Mouse (Mus musculus): ENCODE measurements around the gene Lsm7. TPM values are rescaled to one million over a fixed set of nuclear protein-coding genes. Genes with fewer than 3 reads are reported as not detected.

Lsm7 gene
- polyA plus RNA-seq, 1 experiment = 219 TPM

DNA sequence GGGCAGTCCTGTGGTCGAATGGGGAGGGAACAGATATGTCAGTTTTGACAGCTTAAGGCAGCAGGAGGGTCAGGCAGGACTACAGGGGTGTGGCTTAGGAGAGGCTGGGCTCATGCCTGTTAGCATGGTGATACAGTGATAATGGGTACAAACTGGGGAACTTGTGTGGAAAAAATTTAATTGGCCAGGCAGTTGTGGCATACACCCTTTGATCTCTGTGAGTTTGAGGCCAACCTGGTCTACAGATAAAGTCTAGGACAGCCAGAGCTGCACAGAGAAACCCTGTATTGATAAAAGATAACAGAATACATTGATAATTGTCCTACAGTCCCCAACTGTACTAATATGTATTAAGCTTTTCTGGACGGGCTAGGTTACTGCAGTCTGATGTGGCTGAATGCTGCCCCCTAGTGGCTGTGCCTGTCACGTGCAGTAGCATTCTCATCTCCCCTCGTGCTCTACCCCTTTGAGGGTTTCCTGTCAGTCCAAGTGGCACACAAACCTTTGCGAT is 25.2 kb upstream of the Lsm7 start:
- Histone ChIP-seq H3K4me3 (replicated peaks) (peak overlapping the region; percentile 34), H3K9me3 (no peaks in the 10 kb centered on the region), H3K36me3 (replicated peaks; ENCODE audit: low read length) (no peaks in the 10 kb centered on the region), H3K4me1 (peaks cover 53% of the 10 kb centered on the region), H3K27me3 (replicated peaks) (peaks cover 19% of the 10 kb centered on the region)
- no peak for TF ChIP-seq GATA1 (IDR thresholded peaks at IDR 0.05; ENCODE audit: borderline replicate concordance, low read length)
- no peak for TF ChIP-seq FLI1 (IDR thresholded peaks at IDR 0.05; ENCODE audit: low read length)

DNA sequence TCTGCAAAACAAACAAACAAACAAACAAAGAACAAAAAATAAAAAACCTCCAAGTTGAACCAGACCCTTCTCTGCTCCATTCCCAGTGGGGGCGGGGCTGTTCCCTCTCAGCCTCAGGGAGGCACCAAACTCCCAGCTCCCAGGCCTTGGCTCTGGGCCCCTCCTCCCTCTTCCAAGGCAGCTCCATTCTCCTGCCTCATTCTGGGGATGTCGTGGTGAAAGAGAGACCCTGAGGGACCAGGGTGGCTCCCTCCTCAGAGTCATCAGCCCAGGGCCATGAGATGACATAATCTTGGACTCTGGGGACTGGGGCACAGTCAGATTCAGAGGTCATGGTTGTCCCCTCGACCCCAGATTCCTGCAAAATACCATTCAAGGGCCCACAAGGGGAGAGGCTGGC is 21.6 kb upstream of the Lsm7 start:
- no peaks in the 10 kb centered on the region for H3K9me3 ChIP-seq
- no peak overlapping the region for H3K4me3 ChIP-seq (replicated peaks)
- peaks cover 63% of the 10 kb centered on the region for H3K4me1 ChIP-seq
- no peaks in the 10 kb centered on the region for H3K36me3 ChIP-seq (replicated peaks; ENCODE audit: low read length)
- peaks cover 24% of the 10 kb centered on the region for H3K27me3 ChIP-seq (replicated peaks)
- TF ChIP-seq FLI1 (IDR thresholded peaks at IDR 0.05; ENCODE audit: low read length) (no peak), GATA1 (IDR thresholded peaks at IDR 0.05; ENCODE audit: borderline replicate concordance, low read length) (no peak)

DNA sequence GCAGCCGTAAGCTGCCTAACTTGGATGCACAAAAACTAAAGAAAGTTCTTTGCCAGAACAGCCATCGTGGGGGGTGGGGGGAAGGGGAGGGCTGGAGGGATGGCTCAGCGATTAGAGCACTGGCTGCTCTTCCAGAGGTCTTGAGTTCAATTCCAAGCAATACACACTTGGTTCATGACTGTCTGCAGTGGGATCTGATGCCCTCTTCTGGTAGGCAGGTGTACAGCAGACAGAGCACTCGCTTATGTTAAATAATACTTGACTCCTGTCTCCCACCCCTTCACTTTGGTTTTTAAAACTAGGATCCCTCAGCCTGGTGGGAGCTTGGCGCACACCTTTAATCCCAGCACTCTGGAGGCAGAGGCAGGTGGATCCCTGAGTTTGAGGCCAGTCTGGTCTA is 21.0 kb upstream of the Lsm7 start:
- no peak overlapping the region for H3K4me3 ChIP-seq (replicated peaks)
- peaks cover 28% of the 10 kb centered on the region for H3K27me3 ChIP-seq (replicated peaks)
- H3K4me1 ChIP-seq = peaks cover 63% of the 10 kb centered on the region
- no peaks in the 10 kb centered on the region for H3K9me3 ChIP-seq
- no peaks in the 10 kb centered on the region for H3K36me3 ChIP-seq (replicated peaks; ENCODE audit: low read length)
- TF ChIP-seq FLI1 (IDR thresholded peaks at IDR 0.05; ENCODE audit: low read length) = no peak
- no peak for TF ChIP-seq GATA1 (IDR thresholded peaks at IDR 0.05; ENCODE audit: borderline replicate concordance, low read length)

DNA sequence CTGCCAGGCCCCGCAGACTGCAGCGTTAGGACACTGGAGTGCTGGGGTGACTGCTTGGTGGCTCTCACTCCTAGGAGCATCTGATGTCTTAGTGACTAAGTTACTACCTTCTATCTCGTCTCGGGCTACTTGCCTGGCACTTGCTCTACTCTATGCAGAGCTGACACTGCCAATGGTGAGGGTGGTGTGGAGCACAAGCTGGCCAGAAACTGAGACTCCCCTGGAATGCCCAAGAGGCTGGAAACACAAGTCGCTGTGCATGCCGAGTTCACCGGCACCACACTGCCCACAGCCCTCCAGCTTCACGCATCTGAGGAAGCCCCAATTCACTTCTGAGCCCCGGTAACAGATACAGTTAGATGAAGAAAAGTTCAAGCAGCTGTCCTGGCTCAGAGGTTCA is 19.0 kb upstream of the Lsm7 start:
- Histone ChIP-seq H3K9me3 (no peaks in the 10 kb centered on the region), H3K27me3 (replicated peaks) (peaks cover 33% of the 10 kb centered on the region), H3K36me3 (replicated peaks; ENCODE audit: low read length) (no peaks in the 10 kb centered on the region), H3K4me1 (peaks cover 44% of the 10 kb centered on the region), H3K4me3 (replicated peaks) (no peak overlapping the region)
- TF ChIP-seq FLI1 (IDR thresholded peaks at IDR 0.05; ENCODE audit: low read length) (no peak), GATA1 (IDR thresholded peaks at IDR 0.05; ENCODE audit: borderline replicate concordance, low read length) (no peak)

- peaks cover 23% of the 10 kb centered on the region for H3K36me3 ChIP-seq (replicated peaks; ENCODE audit: low read length)
- H3K27me3 ChIP-seq (replicated peaks) = peaks cover 33% of the 10 kb centered on the region
- no peaks in the 10 kb centered on the region for H3K9me3 ChIP-seq
- peaks cover 23% of the 10 kb centered on the region for H3K4me1 ChIP-seq
- no peak for TF ChIP-seq FLI1 (IDR thresholded peaks at IDR 0.05; ENCODE audit: low read length)
- TF ChIP-seq GATA1 (IDR thresholded peaks at IDR 0.05; ENCODE audit: borderline replicate concordance, low read length) = no peak
- H3K4me3 ChIP-seq (replicated peaks) = peak within 1 kb of the TSS; percentile 42
Observed at GRCm38 (mm10) chr10:80871581-80871980, 16.6 kb upstream of the Lsm7 start, which contains the start of gene Tmprss9. TSS of gene Tmprss9 (plus strand) at chr10:80871848.

GRCm38 (mm10) chr10:80870993-80871392 is 16.0 kb upstream of the Lsm7 start:
- no peak overlapping the region for H3K4me3 ChIP-seq (replicated peaks)
- H3K36me3 ChIP-seq (replicated peaks; ENCODE audit: low read length) = peaks cover 29% of the 10 kb centered on the region
- TF ChIP-seq GATA1 (IDR thresholded peaks at IDR 0.05; ENCODE audit: borderline replicate concordance, low read length) = no peak
- TF ChIP-seq FLI1 (IDR thresholded peaks at IDR 0.05; ENCODE audit: low read length) = no peak
- peaks cover 33% of the 10 kb centered on the region for H3K27me3 ChIP-seq (replicated peaks)
- H3K4me1 ChIP-seq = peaks cover 18% of the 10 kb centered on the region
- no peaks in the 10 kb centered on the region for H3K9me3 ChIP-seq

DNA sequence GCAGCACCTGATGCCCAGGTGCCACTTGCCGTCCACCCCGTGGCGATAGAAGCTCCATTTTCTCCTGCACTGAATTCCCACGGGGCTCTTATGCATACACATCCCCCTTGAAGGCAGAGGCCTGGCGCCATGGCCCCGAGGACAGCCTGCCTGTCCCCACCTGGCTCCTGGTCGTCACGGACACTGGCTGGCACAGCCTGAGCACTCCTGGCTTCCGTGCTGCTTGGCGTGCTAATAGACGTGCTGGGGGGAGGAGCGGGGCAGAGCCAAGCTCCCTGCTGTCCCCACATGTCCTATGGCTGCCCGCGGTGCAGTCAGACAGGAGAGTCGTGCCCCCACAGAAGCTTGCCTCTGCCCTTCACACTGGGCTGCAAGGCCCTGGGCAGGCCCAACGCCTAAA is 9.4 kb upstream of the Lsm7 start:
- no peak for TF ChIP-seq GATA1 (IDR thresholded peaks at IDR 0.05; ENCODE audit: borderline replicate concordance, low read length)
- no peak overlapping the region for H3K4me3 ChIP-seq (replicated peaks)
- no peaks in the 10 kb centered on the region for H3K9me3 ChIP-seq
- no peaks in the 10 kb centered on the region for H3K27me3 ChIP-seq (replicated peaks)
- peaks cover 12% of the 10 kb centered on the region for H3K4me1 ChIP-seq
- peaks cover 89% of the 10 kb centered on the region for H3K36me3 ChIP-seq (replicated peaks; ENCODE audit: low read length)

GRCm38 (mm10) chr10:80862305-80862704 is 7.3 kb upstream of the Lsm7 start:
- Histone ChIP-seq H3K4me3 (replicated peaks) (no peak overlapping the region), H3K36me3 (replicated peaks; ENCODE audit: low read length) (peaks cover 80% of the 10 kb centered on the region), H3K4me1 (peaks cover 31% of the 10 kb centered on the region), H3K27me3 (replicated peaks) (no peaks in the 10 kb centered on the region), H3K9me3 (no peaks in the 10 kb centered on the region)
- TF ChIP-seq GATA1 (IDR thresholded peaks at IDR 0.05; ENCODE audit: borderline replicate concordance, low read length) (no peak), FLI1 (IDR thresholded peaks at IDR 0.05; ENCODE audit: low read length) (no peak)

DNA sequence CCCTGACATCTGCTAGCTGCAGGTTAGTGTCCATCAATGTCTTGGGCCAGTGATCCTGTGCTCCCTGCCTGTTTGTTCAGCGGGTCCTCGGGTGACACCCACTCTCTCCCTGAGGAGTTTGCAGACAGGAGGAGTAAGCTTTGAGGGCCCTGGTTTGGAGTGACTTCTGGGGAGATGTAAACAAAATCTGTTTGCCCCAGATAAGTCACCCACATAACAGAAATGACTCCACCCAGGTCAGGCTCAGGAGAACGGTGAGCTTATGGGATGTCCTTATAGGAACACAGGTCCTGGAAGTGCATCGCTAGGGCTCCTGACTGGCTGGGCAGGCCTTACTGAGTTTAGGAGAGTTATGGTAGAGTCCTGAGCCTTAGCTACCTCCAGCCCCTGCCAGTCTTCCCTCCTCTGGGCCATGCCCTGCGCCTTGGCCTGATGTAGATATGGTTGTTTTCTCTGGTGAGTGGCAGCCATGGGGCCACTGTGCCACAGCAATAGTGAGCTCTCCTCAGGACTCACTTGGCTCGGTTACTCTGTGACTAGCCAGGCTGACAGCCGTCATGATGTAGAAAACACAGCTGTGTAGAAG is 3.4 kb upstream of the Lsm7 start:
- Histone ChIP-seq H3K36me3 (replicated peaks; ENCODE audit: low read length) (peaks cover 44% of the 10 kb centered on the region), H3K4me3 (replicated peaks) (no peak overlapping the region), H3K4me1 (peaks cover 65% of the 10 kb centered on the region), H3K27me3 (replicated peaks) (no peaks in the 10 kb centered on the region), H3K9me3 (no peaks in the 10 kb centered on the region)
- no peak for TF ChIP-seq GATA1 (IDR thresholded peaks at IDR 0.05; ENCODE audit: borderline replicate concordance, low read length)
- TF ChIP-seq FLI1 (IDR thresholded peaks at IDR 0.05; ENCODE audit: low read length) = no peak

DNA sequence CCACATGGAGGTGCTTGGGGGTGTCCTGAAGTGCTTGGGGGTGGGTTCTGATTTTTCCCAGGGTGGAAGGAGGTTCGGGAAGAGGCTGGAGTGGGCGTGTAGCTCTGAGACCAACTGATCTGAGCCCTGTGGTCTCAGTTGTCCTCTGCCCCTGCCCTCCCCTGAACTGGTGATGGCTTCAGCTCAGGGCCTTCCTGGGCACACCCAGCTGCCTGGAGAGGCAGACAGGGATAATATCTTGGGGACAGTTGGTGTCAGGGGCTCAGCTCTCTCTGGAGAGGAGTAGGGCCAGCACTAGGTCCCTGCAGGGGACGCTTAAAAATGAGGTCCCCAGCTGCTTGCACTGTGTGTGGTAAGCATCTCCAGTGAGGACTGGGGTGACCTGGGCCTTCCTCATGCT is 2.8 kb upstream of the Lsm7 start:
- Histone ChIP-seq H3K4me1 (peaks cover 71% of the 10 kb centered on the region), H3K27me3 (replicated peaks) (no peaks in the 10 kb centered on the region), H3K36me3 (replicated peaks; ENCODE audit: low read length) (peaks cover 44% of the 10 kb centered on the region), H3K9me3 (no peaks in the 10 kb centered on the region), H3K4me3 (replicated peaks) (no peak overlapping the region)
- TF ChIP-seq FLI1 (IDR thresholded peaks at IDR 0.05; ENCODE audit: low read length) = no peak
- no peak for TF ChIP-seq GATA1 (IDR thresholded peaks at IDR 0.05; ENCODE audit: borderline replicate concordance, low read length)
